Mouse (Mus musculus): ENCODE results near the gene Supt3.

Gene Supt3

GRCm38 (mm10) chr17:45056894-45057293, 279.9 kb downstream of the Supt3 start:
- DNase-seq (ENCODE audit: low spot score), result no peak

DNA sequence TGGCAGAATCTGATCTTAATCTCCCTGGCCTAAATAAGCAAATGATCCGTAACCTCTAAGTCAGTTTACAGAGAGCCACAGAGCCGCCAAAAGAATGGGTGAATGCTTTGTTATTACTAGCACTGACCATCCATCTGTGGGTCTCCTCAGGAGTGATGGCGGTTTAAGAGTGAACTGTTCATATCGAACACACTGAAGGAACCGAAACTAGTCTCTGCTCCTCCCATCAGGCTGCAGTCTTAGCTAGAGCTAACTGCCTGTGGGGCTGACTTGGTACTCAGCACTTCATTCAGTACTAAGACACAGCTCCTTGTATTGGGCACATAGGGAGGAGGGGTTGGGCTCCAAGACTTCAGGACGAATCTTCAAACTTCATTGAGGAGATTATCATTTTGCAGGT, 280.8 kb downstream of the Supt3 start:
- no peak for DNase-seq (ENCODE audit: low spot score)

GRCm38 (mm10) chr17:45058566-45059363, 281.8 kb downstream of the Supt3 start:
- DNase-seq (ENCODE audit: low spot score), result no peak

DNA sequence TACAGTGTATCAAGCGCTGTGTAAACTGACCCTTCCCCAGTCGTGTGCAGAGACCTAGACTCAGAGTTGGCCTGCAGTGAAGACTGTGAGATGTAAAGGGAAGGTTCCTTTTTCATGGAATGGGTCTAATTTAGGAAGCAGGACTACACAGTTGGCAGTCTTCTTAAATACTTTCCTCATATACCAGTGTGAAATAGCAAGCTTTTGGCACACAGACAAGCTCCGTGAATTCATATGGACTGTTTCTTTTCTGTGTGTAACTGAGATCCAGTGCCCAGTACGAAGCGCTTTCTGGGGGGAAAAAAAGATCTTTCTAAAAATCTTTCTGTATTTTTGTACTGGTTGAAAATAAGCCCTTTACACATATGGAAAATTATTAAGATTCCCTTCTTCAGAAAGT, 286.8 kb downstream of the Supt3 start:
- no peak for DNase-seq (ENCODE audit: low spot score)

GRCm38 (mm10) chr17:45065465-45065864, 288.5 kb downstream of the Supt3 start:
- no peak for DNase-seq (ENCODE audit: low spot score)

DNA sequence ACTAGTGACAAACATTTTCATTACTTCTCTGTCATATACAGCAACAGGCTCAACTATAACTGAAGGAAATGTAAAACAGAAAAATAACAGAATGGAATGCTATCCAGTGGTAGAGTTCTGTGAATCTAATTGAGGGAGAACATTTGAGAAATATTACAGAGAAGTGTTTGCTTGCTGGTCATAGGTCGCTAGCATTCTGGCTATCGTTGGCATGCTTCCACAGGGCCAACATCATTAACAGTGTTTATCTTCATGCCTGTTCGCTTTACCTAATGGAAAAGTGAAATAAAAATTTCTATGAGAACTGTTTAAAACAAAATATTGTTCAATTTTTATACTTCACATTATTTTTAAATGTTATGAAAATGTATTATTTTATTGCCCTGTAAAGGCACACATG, 290.5 kb downstream of the Supt3 start:
- no peak for DNase-seq (ENCODE audit: low spot score)

GRCm38 (mm10) chr17:45068321-45068720, 291.4 kb downstream of the Supt3 start:
- DNase-seq (ENCODE audit: low spot score), result no peak

- no peak for DNase-seq (ENCODE audit: low spot score)
Measured at GRCm38 (mm10) chr17:45072495-45073347, 295.8 kb downstream of the Supt3 start.

DNA sequence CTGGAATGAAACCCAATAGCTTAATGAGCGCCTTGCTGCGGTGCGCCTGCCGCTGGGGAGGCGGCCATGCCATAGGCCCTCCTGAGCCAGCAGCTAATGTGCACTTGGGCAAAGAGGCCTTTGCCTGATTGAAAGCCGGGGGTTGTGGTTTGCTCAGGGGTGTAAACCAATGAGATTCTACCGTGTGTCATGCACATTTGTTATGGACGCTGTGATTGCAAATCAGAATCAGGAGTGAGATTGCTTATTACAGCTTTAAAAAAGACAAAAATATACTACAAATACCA, 296.3 kb downstream of the Supt3 start:
- DNase-seq (ENCODE audit: low spot score), result no peak

DNA sequence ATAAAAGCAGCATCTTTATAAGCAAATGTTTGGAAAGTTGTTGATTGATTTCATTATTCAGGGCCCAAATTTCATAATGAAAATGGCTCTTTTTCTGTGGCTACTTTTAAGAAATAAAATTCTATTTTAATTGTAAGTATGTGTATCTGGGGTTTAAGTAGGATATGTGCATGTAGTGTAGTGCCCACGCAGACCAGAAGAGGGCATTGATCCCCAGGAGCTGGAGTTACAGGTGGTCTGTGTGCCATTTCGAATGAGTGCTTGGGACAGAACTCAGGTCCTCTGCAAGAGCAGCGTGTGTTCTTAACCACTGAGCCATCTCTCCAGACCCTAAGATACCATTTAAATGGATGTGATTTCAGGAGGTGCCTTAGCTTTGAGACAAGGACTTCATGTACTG, 296.8 kb downstream of the Supt3 start:
- DNase-seq (ENCODE audit: low spot score), result no peak

DNA sequence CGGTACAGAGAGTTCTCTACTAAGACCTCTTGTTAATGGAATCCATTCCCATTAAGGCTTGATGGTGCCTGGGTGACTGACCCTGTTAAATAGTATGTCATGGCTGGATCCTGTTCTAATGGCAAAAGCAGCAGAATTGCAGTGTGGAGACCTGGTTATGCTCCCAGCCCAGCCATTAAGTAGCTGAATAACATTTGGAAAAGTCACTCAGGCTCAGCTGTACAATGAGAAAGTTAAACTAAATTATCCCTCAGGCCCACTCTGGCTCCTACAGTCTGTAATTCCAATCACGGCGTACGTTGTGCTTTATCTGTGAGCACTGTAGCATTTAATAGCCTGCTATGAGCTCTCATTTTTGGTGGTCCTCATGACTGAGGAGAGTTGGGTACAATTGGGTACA, 300.0 kb downstream of the Supt3 start:
- no peak for DNase-seq (ENCODE audit: low spot score)

GRCm38 (mm10) chr17:45077921-45078640, 301.1 kb downstream of the Supt3 start:
- no peak for DNase-seq (ENCODE audit: low spot score)

DNA sequence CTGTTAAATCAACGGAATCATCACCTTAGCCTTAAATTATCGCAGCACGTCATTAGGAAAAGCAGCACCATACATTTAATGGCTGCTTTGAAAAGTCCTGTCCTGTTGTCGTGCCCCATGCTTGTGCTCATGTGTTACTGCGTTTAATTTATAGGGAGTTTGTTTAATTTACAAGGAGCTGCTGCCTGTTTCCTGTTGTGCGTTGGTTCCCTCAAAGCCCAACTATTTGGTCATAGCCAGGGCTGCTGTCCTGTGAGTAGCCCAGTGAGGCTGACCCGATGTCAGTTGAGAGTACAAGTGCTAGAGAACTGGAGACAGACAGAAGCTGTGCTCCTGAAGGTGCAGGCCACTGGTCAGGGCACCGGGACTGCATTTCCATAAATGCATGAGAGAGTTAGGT, 304.6 kb downstream of the Supt3 start:
- DNase-seq (ENCODE audit: low spot score), result no peak

DNA sequence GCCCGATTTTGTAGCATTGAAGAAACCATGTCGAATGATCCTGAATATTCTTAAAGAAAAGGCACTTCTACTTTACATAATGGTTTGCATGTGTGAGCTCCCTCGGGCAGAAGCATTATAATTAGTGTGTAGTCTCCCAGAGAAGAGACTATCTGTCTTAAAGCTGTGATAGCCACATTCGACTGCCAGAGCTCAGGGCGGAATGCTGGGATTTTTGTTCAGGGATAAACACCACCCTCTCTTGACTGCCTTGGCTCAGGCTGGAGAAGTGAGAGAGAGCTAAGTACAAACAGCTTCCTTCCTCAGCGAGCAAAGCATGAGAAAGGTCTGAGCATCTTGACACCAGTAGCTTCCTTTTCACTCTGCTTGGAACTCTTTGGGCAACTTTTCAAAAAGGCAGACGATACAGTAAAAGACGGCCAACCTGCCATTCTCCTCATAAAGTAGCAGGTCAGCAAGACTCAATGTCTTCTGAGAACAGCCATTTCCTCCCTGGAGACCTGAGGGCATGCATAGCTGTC, 305.1 kb downstream of the Supt3 start:
- DNase-seq (ENCODE audit: low spot score), result no peak

GRCm38 (mm10) chr17:45086361-45086760, 309.4 kb downstream of the Supt3 start:
- no peak for DNase-seq (ENCODE audit: low spot score)

DNA sequence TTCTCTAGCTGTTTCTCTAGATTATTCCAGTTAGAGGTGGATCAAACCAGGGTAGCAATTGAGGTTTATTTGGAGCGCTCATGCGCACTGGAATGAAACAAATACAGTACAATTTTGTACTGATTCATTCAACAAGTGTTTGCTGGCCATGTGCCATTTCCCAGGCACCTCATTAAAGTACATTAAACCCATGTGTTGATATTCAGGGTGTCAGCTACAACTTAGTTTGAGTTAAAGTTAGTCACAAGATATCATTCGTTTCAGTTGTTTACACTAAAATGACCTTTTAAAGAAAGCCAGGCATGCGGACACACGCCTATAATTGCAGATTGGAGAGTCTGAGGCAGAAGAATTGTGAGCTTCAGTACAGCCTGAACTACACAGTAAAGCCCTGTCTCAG, 310.1 kb downstream of the Supt3 start:
- DNase-seq (ENCODE audit: low spot score), result no peak

DNA sequence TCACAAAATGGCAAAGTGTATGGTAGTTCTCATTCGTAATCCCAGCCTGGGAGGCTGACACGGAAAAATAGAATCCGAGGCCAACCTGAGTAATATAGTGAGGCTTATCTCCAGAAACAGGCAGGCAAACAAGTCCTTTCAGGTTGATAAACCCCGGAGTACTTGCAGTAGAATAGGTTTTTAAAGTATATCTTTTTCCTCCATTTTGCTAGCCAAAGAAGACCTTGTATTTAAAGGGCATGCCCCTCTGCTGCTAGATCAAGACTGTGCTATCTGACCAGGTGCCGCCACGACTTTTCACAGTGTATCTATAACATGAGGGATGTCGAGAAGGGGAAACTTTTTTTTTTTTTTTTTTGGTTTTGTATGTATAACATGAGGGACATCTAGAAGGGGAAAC, 324.1 kb downstream of the Supt3 start:
- DNase-seq (ENCODE audit: low spot score), result no peak

GRCm38 (mm10) chr17:45115386-45115785, 338.4 kb downstream of the Supt3 start:
- no peak for DNase-seq (ENCODE audit: low spot score)

GRCm38 (mm10) chr17:45118565-45119471, 341.9 kb downstream of the Supt3 start:
- no peak for DNase-seq (ENCODE audit: low spot score)

DNA sequence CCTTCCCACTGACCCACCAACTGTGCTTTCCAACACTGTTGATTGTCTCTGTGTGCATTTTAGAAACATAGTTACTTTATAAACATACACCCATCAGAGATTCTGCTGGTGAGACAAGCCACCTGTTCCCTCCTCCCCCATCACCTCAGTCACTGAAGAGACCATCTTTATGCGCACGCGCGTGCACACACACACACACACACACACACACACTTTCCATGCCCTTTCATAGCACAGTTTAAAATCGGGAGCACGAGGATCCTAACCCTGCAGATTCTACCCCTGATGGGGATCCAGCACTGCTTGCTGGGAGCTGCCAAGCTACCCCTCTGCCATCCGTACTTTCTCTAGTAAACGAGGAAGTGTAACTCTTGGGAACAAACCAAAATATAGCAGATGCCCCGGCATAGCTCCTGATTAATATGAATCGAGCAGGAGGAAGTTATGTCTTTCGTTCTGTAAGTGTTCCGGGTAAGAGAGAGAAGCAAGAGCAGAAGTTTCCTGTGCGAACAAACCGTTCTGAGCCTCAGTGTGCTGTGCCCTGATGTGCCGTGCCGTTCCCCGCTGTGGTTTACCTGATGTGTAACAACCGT, 342.8 kb downstream of the Supt3 start:
- no peak for DNase-seq (ENCODE audit: low spot score)

DNA sequence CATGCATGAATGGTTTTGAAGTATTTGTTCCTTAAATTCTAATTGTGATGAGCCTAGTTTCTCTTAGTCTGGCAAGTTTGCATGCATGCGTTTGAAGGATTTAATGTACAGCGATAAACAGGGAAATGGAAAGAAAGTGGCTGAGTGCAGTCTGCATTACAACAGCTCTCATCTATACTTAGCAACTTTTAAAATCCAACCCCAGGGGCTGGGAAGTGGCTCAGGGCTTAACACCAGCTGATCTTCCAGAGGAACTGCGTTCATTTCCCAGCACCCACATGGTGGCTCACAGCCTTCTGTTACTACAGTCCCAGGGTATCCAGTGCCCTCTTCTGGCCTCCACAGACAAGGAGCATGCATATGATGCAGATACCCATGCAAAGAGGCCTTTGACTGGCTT, 346.9 kb downstream of the Supt3 start:
- DNase-seq (ENCODE audit: low spot score), result no peak

All from urinary bladder, postnatal 10 days (tissue).